Mouse (Mus musculus) liver (tissue): ENCODE results near the gene Babam2.
A peak's percentile ranks its signal among the peaks of the same experiment; 100 is the strongest.
"Not testable (repeated sequence)": the region's sequence is repeated elsewhere in the genome, so short reads cannot be mapped to it uniquely, and the experiment has no call there.

Experiments used
- DNase-seq: peaks from one replicate; pipeline ENCODE4 v3.0.0-alpha.2; 2020; ENCODE audit warnings: mixed read lengths

Gene Babam2

DNA sequence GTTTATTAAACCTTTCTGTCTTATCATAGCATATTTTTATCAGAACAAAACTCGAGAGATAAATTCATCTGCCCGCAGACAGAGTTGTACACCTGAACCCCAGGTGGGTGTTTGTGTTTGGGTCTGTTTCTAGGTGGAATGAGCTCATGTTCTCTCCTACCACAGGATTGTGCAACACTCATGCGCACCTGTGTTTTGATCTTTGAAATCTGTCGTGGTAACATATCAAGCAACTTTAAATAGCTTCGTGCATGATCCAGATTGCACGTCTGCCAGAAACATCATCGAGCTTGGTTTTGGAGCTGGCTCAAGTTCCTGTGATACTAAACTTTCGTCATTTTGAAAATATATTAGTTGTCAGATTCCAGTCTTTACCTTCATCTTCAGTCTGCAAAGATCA lies 251.9 kb downstream of the Babam2 start:
- no peak for DNase-seq

DNA sequence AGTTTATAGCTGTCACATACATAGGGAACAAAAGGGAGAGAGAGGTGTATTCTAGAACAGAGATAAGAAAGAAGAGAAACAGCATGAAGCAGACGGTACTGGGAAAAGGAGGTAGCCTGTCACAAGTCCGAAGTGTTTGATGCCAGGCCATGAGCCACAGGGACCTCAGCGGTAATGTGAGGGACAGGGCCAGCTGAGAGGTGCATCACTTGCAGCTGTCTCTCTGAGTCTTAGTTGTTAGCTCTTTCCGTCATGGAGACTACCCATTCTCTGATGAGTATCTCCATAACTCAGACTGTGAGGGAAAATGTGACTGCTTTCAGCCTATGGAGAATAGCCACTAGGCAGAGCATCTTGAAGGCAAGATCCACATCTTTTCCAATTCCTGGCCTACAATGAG lies 253.0 kb downstream of the Babam2 start:
- no peak for DNase-seq

DNA sequence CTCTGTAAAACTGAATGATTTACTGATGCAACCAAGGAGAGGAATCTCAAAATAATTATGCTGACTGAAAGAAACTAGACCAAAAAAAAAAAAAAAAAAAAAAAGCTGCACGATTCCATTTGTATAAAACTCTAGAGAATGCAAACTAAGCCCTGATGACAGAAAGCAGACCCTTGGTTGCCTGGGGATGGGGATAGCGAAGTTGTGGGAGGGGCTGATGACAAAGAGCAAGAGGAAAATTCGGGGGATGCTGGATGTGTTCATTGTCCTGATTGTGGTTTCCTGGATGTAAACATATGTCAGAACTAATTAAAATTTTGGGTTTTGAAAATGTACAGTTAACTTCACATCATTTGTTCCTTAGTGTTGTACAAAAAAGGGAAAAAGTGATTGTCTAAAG lies 257.7 kb downstream of the Babam2 start:
- DNase-seq = no peak

DNA sequence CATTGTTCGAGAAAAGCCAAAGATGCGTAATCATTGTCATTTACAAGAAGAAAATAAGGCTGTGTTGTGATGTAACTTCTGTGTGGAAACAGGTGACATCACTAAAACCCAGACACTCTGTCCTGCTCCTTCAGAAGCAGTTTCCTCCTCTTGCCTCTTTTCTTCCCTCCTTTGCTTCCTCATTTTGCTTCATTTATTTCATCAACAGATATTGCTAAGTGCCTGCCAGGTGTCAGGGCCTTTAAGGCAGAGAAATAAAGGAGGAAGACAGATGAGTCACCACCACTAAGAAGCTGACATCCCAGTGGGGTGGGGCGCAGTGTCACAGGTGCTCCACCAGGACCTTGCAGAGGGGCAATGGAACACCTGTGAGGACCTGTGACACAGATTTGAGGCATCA lies 258.9 kb downstream of the Babam2 start:
- no peak for DNase-seq

DNA sequence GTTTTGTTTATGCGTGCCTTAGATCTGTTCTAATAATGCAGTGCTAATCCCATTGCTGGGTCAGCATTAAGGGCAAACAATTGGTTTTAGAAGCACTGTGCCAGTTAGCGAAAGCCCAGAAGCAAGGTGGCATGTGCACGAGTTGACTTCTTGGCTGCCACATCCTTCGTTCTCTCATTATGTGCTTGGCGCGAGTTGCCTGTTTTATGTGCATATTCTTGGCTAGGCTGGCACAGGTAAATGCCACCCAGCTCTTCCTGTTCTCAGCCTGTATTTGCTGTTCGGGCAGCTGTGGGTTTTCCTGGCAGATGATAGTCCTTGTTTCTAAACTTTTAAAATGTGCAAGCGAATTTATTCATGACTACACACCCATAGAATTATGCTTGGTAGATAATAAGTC lies 262.4 kb downstream of the Babam2 start:
- no peak for DNase-seq

DNA sequence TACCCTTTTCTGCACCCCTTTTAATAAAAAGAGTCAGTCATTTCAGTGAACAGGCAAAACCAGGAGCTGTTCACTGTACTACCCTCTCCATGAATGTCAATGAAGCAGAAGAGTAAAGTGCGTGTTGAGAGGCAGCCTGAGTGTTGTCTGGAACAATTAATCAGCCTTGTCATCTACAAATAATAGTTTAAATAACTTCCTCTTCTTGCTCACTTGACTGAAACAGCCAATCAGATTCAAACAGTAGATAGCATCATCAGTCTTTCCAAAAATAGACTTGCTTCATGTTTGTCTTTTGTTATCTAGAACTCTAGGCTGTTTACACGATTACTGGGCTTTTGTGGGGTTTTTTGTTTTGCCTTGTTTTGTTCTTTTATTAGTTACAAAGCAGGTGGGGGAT lies 263.9 kb downstream of the Babam2 start:
- no peak for DNase-seq

DNA sequence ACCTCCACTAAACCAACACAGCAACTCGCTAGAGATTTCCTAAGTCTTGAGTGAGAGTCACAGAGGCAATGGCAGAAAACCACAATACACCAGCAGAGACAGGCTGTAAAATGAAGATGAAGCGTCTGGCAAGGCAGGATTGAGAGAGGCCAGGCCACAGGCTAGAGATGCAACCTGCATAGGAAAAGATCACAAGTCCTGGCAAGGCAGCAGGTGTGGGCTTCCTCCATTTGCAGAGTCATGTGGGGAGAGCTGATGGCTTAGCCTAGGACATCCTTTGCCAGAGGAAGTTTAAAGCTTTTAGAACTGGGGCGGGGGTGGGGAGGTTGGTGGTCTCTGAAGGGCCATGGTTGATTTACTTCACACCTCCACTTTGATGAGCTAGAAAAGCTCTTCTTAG lies 264.9 kb downstream of the Babam2 start:
- DNase-seq = no peak

DNA sequence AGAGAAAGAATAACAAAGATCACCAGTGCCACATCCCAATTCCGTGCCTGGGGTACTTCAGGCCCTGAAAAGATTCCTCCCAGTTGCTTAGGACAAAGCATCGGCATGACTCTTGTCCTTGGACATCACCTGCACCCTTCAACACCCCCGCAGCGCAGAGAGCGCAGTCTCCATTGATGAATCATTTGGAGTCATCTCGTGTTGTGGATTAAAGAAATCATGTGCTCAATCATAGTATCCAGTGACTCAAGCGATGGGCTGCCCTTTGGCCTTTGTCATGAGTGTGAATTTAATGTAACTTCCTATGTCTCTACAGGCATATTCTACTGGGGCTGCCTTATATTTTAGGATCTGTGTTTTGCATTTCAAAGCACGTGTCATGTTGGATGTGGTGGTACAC lies 265.9 kb downstream of the Babam2 start:
- DNase-seq = no peak

DNA sequence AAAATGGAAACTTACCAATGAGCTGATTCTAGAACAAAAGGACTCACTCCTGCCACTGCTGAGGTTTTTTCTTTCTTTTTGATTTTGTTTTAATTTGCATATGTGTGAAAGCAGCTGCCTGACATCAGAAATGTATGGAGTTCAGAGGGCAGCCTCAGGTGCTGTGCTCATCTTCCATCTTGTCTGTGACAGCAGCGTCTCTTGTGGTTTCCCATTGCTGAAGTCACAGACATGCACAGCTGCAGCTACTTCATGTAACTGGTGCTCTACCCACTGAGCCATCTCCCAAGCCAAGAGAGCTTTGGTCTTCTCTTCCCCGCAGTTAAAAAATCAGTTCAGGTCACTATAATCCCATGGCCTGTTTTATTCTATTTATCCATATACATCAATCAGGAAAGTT lies 266.4 kb downstream of the Babam2 start:
- DNase-seq = no peak

DNA sequence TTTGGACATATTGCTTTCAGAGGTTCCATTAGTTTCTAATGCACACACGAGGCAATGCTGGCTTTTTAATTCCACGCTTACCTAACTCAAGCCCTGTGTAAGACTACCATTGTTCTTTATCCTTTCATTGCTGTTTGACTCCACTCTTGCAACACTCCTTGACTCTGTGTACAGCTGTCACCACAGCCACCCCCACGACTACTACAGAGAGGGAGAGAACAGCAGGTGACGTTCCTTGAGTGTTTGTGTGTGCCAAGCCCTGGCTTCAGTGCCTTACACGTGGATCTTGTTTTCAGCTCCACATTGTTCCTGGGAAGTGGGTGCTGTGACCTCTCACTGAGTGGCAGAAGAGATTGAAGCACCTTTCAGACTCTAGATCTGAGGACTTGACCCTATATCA lies 269.3 kb downstream of the Babam2 start:
- DNase-seq = no peak

DNA sequence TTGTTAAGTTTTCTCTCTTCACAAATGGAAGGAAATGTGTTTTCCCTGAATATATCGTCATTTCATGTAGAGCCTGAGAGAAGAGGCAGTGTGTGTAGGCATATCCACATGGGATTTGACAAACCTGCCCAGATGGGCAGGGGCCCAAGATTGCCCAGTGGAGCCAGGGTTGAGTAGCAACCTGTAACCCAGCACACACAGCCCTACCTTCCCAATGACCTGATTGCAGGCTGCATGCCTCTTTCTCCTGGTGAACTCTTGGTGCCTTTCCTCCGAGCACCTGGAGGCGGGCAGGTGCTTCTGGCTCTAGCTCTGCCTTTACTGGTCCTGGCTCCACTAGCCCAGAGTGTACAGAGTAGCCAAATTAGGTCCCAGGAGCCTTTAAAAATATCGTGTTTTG lies 270.0 kb downstream of the Babam2 start:
- no peak for DNase-seq

DNA sequence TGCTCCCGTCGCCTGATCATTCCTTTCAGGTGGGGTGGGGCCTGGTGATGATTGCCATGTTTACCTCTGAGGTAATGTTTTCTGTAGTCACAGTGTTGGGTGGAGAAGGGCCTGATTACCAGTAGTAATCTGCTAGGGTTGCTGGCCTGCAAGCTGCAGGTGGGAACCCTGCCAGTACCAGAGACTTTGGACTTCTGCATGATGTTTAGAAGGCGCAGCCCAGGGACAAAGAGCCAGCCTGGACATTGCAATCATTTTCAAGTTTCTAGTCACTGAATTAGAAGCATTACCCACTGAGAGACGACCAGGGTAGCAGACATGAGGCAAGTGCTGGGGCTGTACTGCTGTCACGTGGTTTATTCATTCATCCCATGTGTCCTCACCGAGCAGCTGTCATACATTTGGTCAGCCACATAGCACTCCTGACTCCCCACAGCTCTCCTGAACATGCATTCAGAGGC lies 270.6 kb downstream of the Babam2 start:
- DNase-seq = peak; percentile 10

DNA sequence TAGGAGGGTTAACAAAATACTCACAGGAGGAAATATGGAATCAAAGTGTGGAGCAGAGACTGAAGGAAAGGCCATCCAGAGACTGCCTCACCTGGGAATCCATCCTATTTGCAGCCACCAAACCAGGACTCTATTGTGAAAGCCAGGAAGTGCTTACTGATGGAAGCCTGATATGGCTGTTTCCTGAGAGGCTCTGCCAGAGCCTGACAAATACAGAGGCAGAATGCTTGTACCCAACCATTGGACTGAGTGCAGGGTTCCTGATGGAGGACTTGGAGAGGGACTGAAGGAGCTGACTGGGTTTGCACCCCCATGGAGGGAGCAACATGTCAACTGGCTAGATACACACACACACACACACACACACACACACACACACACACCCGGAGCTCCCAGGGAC lies 274.9 kb downstream of the Babam2 start:
- not testable (repeated sequence) for DNase-seq

DNA sequence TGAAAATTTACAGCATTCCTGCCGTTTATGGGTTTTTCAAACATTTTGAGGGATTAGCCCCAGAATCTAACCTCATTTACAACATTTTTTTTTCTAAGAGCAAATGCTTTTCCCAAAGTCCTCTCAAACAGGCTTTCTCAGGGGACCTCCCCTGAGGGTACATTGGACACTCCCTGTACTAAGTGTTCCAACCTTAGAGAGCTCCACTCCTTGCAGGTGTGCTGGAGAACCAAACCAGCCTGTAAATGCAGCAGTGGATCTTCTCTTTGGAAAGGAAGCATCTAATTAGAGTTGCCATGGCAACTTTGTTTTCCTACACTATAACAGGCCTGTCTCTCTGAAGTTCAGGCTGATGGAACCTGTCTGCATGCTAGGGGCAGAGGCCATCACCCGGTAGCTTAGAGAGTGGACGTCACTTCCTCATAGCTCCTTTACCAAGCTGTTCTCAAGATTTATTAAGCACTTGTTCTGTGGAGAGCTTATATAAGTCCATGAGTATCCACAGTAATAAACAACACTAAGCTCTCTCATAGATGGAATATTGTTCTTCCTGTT lies 277.2 kb downstream of the Babam2 start:
- no peak for DNase-seq

DNA sequence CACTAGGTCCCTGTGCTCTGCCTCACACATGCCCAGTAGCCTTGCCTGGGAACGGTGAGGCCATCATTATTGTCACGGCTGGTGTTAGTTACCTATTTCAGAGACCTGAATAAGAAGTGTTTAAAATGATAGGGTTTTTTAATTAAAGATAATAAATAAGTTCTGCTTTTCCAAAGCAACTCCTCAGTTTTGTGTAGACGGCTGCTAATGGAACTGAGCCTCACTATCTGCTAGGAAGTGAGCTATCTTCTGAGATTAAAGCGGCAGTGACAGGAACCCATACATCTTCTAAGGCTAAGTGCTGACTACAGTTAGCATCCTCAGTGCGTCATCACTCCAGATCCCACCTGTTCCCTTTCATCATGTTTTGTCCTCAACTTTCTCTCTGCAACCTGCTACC lies 284.6 kb downstream of the Babam2 start:
- DNase-seq = no peak

DNA sequence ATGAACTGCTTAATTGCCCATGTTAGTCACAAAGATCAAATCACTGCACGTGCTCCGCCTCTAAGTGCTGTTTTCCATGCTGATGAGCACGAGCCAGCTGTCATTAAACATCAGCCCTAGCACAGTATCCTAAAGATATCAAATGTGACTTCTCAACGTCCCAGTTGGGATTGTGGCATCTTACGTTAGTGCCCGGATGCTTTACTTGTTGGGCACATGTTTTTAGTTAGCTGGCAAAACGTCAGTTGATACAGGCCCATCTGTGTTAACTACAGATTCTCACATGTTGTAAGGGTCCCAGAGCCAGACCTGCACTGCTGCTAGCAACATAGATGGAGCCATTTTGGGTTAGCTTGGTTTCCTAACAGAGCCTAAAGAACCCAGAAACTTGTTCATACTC lies 285.7 kb downstream of the Babam2 start:
- no peak for DNase-seq

DNA sequence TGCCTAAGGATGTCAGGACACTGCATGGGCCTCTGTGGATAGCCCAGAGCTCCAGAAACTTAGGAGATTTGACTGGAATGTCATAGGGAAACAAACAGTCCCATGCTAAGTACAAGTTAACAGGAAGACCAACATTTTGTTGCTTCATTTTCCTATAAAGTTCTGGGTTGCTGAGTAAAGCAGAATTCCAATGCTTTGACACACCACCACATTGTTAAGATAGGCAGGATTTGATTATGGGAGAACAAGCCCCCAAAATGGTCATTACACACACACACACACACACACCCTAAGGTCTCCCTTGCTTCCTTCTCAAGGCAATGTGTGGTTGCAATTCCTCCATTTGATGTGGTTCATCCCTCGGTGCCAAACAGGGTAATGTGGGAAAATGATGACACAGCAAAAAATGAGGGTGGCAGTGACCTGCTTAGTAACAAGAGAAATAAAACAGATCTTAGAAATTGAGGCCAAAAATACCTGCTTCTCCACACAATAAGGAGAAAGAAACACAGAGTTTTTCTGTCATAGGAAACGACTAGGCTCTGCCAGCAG lies 286.4 kb downstream of the Babam2 start:
- DNase-seq = no peak

DNA sequence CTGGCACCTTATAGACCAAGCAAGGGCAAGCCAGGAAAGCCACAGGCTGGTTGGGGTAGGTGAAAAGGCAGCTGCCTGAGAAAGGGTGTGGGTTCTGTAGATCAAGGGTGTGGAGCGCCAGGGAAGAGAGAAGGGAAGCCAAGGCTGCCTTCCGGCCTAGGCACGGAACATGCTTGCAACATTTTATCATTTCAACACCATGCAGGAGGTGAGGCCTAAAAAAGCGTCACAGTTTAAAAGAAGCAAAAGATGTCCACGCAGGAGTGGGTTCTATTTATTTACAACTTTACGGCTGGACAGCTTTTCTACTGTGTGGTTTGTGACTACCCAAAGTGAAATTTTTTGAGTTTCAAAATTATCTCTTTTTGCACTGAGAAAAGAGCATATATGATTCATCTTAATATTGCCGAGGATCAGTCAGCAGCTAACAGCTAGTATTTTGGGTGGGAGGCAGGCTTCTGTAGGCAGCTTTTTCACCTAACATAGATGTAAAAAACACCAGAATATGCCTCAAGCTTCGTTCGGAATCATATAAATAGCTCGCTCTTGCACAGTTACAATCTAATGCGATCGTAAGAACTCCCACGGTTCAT lies 287.0 kb downstream of the Babam2 start:
- no peak for DNase-seq

DNA sequence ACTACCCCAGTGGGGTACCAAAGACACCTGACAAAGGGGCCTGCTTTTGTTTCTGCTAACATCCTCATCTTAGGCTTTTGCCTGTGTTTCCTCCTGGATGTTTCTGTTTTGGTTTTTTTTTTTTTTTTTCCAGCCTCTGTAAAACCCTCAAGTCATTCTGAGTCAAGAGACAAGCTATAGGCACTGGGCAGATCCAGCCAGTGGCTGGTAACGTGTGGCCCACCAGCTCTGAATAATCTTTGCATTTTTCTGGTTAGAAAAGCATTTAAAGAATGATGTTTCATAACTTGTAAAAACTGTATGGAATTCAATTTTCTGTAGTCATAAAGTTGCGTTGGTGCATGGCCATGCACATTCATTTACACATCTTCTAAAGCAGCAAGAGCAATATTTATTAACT lies 287.5 kb downstream of the Babam2 start:
- DNase-seq = no peak

DNA sequence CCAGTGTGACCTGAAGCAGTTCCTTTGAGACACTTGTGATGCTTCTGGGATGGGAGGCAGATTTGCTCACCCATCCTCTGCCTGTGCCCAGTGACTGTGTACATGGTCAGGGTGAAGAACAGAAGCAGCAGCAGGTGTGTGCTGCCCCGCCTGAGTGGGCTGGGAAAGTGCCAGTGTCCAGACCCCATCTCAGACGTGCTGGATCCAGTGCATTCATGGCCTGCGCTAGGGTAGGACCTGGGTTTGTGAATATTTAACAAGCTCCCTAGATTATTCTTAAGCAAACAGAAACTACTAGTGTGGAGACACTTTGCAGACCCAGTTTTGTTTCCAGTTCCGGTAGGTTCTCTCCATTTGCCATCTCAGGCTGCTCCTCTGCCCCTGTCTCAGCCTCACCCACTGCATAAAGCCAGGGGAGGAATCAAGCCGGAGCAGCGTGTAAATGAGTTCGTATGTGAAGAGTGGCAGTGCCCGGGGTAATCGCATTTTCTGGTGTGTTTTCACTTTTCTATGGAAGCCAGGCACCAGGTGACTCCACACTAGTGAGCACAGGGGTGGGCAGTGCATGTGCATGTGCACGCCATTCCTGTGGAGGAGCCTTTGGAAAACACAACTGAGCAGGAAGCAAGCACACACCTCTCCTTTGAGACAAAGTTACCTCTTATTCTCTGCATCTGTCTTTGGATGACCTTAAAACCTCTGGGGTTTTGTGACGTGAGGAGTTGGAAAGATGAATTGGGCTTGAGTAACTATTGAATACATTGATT lies 290.2 kb downstream of the Babam2 start:
- DNase-seq = no peak

DNA sequence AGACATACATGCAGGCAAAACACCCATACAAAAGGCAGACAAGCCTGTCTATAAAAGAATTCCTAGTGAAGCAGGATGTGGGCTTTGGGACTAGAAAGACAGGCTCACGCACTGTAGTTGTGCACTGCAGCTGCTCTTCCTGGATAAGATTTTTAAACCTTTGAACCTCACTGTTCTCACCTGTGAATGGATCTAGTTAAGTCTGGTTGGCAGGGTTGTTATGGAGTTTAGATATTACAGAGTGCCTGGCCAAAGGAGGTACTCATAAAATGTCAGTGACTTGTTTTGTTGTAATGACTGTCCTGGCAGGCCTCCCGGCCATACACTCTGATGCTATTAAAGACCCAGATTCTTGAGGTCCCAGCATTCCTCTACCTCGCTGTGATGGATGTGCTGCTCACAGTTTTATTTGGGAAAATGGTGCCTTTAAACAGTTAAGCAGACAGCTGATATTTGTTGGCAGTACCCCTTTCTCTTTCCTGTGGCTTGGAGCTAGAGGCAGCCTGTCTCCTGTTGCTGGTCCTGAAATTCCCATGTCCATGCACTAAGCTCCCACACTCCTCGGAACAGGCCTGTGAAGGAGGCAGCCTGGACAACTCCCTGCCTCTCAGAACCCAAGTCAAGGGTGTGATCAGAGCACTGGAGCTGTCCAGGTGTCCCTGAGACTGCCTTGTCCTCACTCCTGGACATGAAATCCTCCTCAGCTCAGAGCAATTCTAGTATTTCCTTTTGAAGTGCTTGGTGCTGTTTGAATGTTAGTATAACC lies 299.9 kb downstream of the Babam2 start:
- DNase-seq = no peak

DNA sequence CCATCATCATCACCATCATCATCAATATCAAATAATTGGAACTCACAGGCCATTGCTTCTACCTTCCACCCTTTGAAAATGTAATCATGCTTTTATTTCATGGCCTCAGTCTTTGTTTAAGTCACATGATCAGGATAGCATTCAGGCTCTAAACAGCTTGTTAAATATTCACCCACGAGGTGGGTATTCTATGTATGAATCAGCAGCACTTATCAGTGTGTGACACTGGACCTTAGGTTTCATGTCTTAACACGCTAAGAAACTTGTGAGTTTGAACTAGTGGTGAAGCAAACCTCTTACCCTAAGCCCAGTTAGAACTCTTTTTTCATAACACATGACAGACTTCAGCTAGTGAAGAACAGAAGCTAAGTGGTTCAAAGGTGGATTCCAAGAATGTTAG lies 301.3 kb downstream of the Babam2 start:
- no peak for DNase-seq

DNA sequence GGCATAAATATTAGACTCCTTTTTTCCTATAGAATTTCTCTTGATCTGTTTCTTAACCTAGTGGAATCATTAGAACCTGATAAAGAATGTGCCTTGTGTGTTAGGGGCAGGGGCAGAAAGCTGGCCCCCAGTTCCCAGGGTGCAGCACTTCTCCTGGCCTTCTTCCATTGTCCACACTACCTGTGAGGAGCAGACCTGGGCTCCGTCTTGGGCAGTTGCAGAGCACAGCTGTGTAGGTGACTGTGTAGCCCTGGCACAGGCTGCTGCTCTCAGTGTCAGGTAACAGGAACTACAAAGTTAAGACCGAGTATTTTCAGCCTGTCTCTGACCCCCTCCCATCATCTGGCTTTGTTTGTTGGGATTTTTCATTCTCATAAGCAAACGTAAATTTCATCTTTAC lies 302.6 kb downstream of the Babam2 start:
- no peak for DNase-seq

DNA sequence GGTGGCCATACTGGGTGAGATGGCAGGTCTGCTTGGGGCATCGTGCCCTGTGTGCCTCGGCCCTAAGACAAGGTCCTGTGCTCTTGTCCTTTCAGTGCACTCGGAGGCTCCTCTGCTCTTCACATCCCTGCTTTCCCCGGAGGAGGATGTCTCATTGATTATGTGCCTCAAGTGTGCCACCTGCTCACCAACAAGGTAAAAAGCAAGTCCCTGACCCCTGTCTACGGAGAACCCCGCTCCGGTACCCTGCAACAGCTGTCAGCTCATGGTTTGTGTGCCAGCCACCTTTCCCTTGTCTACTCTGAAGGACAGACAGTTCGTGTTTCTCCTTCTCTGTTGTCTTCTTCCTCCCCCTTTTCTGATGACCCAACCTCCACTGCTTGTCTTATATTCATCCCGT lies 303.8 kb downstream of the Babam2 start:
- DNase-seq = no peak
